Mouse (Mus musculus) kidney, postnatal 4 days (tissue): ENCODE measurements around the gene Fam217a.
"Not testable (repeated sequence)": the region's sequence is repeated elsewhere in the genome, so short reads cannot be mapped to it uniquely, and the experiment has no call there.

Experiments used
- DNase-seq, 2 experiments: peaks; one replicate each; pipeline ENCODE4 v3.0.0; 2021; ENCODE audit warnings: mixed read lengths in 2 of 2

The Fam217a gene

DNA sequence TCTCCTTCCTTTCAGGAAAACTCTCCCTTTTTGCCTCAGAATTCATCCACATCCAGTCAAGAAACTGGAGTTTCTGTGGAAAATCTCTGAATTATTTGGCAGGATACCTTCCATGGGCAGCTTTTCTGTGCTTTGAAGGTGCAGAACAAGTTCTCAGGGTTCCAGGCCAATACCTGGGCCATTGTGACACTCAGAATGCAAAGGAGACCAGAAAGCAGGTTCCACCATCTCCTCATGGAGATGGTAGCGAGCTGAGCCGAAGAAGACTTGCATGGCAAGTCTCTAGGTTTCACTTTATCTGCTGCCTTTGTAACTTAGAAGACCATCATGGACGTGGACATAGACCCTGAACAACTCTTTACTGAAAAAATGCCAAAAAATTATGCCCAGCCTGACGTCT is at the start of gene Fam217a, which contains the start of gene 4933417A18Rik:
Gene Fam217a, minus strand, starts transcription at position 101 of the 400 bp plus-strand sequence.
Gene 4933417A18Rik, plus strand, starts transcription at position 200 of the 400 bp plus-strand sequence.
- DNase-seq = no peak

DNA sequence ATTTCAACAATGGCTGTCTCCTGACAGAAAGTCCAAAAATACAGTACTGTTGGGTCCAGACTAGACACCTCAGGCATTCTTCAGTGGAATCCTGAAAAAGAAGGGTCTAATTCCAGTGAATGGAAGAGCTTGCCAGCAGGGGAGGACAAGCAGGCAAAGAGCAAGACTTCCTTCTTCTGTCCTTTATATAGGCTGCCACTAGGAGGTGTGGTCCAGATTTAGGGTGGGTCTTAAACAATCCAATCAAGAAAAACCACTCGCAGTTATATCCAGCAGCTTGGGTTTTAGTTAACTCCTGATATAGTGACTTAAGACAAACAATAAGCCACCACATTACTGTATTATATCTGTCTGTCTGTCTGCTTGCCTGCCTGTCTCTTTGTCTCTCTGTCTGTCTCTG is 49.7 kb upstream of the Fam217a start:
- DNase-seq = no peak

DNA sequence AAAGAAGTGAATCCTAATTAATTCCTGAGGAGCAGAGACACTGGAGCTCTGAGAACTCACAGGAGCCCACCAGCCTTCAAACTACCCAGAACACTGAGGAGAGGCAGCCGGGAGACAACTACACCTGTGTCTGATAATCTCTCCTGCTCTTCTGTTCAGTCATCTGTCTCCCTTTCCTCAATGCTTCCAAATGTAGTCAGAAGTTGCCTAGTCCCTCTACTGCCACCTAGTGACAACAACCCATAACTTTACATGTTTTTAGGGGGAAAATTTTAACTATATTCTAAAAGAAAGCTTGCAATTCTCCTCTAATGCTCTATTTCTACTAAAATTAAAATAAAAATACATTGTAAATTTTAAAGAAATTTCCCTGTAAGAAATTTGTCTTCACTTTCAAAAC is 49.0 kb upstream of the Fam217a start:
- no peak for DNase-seq

DNA sequence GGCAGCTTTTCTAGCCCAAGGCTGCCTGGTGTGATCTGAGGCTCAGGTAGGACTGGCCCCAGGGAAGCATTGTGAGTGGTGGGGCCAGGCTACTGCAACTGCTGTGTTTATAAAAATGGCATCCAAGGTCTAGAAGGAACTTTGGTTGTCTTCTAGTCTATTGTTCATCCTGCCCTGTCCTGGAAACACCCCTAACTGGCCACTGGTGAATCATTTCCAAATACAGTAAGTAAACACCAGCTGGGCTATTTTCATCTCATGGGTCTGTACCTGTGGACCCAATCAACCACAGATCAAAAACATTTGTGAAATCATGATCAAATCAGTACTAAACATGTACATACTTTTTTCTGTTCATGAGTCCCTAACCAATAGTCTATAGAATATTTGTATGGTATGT is 48.3 kb upstream of the Fam217a start:
- not testable (repeated sequence) for DNase-seq

DNA sequence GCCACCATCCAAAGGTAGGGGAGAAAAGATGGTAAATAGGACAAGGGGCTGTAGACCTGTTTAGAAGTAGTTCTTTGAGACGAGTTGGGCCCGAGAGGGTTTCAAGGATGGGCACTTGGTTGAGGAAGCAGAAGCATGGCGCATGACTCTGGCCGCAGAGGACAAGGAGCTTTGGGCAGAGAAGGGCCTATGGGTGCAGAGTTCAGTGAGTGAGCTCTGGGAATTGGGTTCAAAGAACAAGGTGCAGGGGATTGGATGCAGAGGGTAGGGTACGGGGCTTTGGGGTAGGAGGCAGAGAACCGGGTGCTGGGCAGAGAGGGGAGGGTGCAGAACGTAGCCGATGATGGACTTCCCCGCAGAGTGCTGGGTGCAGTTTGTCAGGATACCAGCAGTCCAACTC is 41.5 kb upstream of the Fam217a start:
- not testable (repeated sequence) for DNase-seq

DNA sequence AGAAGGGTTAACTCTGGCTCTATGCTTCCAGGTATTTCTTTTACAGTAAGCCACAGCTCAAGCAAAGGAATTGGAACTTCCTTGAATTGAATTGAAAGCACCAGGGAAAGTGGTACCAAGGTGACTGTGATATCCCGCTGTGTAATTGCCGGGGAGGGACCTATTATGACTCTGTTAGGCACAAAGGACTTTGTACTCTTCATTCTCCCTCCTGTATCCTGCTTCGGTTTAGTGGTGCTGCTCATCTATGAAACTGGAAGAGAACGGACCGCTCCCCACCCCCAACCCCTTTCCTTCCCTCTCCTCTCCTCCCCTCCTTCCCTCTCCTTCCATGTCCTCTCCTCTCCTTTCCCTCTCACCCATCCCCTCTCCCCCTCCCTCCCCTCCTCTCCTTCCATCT is 40.8 kb upstream of the Fam217a start:
- DNase-seq = peak in 1 of 2 experiments; percentile 16

DNA sequence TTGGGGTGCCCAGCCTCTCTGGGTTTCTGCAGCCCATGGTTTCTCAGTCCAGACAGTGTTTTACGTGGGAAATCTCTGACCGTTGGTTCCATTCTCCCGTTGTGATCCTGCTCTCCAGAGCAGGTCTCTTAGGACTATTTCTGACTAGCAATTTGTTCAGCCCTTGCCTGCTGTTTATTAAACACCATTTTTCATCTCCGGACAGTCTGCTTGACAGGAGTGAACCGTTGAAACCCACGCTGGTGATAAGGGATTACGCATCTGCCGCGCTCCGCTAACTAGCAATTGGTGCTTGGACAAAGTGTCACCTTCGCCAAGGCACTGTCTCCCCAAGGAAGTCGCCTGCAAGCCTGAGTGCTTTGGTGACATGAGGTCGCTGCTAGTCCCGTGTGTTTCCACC is 40.3 kb upstream of the Fam217a start:
- peak in 1 of 2 experiments; percentile 22 for DNase-seq

DNA sequence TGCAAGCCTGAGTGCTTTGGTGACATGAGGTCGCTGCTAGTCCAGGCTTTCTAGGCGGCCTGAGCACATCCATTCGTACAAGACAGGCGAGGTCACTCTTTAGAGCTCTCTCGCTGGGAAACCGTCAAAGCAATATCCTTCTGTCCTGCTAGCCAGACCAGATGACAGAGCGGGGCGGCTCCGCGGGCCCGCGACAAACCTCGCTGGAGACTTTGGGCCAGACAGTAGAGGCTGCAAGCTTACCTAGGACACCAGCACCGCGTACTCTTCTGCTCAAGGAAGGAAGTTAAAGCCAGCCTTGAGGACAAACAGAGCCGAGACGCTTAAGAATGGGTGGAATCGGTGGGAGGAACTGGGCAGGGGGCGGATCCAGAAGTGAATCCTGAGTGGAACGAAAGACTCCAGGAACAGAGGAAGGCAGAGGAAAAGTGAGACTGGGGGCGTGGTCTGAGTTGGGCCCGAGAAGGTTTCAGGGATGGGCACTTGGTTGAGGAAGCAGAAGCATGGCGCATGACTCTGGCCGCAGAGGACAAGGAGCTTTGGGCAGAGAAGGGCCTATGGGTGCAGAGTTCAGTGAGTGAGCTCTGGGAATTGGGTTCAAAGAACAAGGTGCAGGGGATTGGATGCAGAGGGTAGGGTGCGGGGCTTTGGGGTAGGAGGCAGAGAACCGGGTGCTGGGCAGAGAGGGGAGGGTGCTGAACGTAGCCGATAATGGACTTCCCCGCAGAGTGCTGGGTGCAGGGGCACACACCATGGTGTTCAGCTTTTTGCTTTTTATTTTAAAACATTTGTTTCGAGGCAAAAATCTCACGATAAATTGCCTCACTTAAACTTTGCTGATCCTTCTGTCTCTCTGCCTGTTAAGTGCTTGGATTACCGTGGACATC is 39.6 kb upstream of the Fam217a start, which contains the start of gene Eci3:
Gene Eci3, minus strand, starts transcription at position 300 of the 887 bp plus-strand sequence.
- peak; percentile 66 to 81 for DNase-seq

DNA sequence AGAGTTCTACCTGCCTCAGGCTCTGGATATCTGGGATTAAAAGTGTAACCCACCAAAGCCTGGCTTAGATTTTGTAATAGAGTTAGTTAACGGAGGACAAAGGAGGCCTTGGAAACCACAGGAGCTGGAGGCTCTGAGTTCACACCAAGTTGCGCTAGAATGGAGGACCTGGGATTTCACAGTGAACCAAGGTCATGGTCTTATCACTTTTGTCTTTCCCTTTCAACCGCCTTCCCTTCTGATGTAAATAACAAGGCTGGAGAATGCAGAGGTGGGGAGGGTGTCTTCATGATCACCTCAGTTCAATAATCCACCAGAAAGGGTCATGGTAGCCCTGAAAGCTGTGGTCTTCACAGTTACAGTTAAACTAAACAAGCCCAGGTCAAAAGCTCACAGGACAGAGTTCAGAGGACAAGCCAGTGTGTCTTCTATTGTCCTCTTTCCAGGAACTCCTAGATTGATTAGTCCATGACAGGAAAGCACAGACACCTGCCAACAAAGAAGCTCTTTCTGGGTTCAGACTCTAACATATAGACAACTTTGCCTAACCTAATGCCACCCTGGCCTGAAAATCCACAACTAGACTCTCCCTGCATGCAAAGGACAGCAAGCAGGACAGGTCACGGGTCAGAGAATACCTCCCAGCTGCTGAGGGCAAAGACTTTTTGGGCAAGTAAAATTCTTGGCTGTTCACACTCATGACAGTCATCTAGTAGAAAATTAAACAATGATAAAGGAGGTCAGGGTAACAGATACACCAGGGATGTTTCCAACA is 37.1 kb upstream of the Fam217a start:
- DNase-seq = peak in 1 of 2 experiments; percentile 10

DNA sequence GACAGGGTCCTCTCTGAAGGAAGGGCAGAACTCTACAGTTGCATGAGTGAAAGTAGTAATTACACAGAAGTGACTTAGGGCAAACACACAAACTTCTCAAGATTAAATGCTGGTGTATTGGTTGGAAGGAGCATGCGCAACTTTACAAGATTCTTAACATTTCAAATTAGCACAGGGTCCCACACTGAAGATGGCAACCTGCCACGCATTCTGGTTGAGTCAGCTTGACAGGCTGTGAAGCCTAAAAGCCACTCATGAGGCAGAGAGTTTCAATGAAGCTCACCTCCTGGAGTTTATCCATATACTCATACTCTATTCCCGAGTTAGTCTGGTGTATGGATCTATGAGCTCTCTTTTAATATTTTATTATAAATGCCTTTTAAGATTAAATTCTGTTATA is 34.0 kb upstream of the Fam217a start:
- DNase-seq = peak; percentile 21 to 38

DNA sequence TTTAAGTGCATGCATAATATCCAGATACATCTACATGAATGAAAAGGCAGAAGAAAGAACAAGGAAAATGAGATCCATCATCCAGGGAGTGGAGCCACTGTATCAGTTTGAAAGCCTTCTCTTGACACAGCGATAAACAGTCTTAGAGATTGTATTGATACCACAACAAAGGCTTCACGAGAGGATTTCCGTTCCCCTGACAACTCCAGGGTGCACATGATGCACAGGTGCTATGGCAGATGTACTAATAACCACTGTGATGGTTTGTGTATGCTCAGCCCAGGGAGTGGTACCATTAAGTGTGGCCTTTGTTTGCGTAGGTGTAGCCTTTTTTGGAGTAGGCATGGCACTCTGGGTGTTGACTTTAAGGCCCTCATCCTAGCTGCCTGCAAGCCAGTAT is 32.8 kb upstream of the Fam217a start:
- DNase-seq = no peak

DNA sequence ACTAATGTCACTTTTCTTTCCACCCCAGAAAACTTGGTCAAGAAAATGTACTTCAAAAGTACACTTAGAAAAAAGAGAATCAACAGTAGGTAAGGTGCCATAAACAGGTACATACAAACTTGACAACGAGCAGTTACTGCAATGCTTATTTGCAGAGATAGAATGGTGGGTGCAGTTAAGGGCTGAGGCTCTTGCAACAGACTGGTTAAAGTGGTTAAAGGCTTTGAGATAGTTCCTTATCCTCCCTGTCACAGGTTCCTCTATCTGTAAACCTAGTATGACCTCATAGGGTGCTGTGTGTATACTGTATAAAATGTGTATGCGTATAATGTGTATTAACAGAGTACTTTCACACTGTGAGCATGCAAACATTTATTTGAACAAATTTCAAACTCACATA is 27.3 kb upstream of the Fam217a start:
- not testable (repeated sequence) for DNase-seq

DNA sequence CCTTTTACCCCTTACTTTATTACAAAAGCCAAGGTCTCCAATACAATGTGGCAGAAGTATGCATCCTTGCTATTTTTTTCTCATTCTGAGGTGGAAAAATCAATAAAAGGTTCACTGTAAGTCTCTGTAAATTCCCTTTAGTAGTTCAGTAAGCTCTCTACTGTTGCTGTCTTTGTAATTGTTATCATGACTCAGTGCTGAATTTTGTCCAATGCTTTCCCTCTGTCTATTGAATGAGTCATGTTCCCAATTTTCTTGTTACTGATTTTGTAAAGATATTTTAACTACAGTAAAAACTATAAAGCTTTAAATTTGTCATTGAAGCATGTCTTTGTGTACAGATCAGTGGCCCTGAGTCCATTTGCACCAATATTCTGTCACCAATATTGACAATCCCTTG is 18.3 kb upstream of the Fam217a start:
- DNase-seq = no peak

DNA sequence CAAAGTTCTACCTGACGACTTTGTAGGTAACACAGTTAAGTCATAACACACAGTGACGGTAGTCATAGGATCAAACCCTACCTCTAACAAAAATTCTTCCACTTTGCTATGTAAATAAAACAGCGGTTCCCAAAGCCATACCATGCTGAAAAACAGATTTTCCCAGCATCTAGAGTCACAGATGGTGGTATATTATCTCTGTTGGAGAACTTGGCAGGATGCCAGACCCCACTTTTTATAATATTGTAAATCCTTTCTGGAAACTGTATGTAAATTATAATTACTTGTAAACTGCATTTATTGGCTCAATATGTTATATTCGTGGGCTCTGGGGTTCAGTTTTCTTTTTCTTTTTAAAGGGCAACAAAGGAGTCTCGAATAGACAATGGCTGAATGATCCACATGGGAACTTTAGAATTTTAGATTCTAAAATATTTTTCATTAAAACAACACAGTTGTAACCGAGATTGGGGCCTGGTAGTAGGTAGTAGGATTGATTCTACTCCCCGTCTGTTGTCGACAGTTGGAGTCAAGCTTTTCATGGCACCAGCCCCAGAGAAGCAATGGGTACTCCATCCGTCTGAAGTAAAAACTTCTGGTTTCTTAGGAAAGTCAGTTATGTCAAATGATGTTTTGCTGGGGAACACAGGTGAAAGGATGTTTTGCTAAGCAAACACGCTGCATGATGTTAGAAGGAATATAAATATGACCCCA is 11.0 kb upstream of the Fam217a start:
- no peak for DNase-seq

DNA sequence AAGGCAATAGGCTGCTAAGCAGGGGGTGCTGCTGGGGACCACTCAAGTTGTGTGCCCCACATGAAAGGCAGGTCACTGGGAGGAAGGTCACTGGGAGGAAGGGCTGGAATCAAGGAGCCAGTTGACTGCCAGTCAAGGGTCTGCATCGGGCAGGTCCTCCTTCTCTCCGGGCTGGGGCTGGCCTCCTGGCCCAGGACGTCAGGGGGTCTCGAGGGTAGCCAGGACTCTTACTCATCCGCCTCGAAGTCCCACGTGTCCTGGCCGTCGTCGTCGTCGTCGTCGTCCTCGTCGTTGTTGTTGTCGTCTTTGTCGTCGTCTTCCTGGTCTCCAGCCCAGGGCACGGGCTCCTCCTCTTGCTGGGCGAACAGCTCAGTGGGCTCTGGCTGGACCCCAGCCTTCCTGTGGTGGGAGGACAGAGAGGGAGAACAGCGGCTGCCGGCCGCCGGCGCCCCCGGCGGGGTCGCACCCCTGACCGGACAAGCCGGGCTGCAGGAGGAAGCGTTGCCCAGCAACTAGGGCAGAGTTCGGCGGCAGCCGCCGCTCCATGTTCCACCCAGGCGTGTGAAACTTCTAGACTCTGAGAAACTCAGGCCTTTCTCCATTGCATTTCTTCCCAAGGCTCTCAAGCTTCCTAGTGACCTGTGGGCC is 7.5 kb downstream of the Fam217a start:
- peak; percentile 52 to 69 for DNase-seq

DNA sequence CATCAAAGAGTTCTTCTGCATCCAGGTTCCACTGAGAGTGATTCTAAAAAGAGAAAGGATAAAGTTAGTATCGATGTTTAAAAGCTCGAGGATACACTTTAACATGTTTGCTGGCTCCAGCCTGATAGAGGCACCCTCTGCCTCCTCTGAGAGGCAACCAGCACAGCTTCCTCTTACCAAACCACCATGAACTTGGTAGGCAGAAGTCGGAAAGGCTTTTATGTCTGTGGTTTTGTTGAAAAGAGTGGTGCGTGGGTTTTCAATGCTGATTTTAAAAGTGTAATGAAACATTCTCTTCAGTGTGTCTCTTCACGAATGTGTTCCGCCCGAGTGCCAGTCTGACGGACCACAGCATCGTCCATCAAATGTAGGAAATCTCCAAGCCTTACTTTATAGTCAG is 9.5 kb downstream of the Fam217a start:
- DNase-seq = no peak

DNA sequence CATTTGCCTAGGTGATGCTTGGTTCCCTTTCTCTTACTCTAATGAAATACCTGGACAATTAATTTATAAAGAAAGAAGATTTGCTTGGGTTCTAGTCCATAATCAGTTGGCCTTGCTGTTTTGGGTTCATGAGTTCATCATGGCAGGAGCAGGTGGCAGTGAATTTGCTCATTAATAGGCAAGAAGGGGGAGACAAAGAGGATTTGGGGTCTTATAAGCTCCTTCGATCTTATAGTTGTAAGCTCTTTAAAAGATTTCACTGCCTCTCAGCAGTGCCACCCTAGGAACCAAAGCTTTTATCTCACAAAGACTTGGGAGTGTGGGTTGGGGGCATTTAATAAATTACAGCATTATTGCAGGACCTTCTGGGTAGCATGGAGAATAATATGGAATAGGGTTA is 31.2 kb downstream of the Fam217a start:
- DNase-seq = no peak

DNA sequence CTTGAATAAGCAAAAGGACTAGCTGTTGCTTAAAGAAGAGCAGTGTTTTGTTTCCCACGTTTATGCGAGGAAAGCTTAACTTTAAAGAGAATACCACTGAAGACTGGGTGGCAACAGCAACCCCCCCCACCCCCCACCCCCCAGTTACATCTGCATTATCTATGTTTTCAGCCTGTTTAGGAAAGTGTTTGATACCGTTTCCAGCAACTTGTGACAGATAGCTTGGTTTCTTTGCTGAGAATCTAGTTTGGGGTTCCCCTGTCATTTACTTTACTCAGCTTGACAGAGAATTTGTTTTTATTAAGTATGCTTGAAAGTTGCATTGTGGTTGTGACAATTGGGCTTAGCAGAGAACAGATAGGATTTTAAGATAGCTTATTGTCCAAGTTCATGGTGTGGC is 47.6 kb downstream of the Fam217a start:
- no peak for DNase-seq

DNA sequence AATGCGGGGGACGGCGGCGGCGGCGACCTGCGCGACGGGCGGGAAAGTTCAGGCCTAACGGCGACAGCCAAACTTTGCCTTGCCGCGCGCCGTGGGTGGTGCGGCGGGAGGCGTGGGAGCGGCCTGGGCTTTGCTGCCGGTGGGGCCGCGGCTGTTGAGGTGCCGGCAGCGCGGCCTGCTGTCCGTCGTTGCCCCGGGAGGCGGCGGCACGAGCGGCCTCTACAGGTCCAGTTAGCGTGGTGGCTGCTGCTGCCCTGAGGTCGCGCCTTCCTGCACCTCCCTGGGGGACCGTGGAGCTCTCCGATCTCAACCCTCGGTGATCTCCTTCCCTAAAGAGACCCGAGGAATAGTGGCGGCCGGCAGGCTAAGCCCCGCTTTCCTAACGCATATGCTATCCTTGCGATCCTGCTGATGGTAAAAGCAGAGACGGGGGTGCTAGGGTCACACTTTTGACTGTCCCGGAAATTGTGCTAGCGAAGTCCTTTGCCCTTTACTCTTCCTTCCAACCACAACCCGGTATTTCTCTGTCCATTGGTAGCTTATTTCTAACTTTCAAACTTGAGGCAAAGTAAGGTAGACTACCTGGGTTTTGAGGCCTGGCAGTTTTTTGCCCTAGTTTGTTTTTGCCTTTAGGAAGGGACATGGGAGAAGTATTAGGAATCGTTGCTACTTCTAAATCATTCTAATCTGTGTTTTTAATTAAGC is 48.2 kb downstream of the Fam217a start:
- peak; percentile 77 to 88 for DNase-seq

DNA sequence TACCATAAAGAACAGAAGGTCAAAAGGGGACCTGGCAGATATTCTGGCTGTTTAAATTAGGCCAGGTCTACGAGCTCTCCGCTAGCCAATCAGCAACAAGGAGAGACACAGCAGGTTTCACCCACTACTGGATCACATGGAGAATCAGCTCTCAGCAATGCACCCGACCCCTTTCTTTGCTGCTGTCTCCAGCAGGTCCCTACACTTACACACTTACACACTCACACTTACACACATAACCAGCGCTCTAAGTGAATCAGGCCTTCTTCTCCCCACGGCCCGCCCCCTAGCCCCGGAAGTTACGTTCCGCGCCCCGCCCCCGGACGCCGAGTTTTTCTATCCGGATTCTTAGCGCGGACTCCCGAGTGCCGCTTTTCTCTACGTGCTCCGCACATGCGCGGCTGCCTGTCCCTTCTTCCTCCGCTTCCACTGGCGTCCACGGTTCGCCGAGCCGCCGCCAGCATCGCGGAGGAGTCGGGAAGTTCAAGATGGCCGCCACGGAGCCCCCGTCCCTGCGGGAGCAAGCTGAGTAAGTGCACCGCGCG is 48.9 kb downstream of the Fam217a start, which contains the start of gene Prpf4b:
Gene Prpf4b, plus strand, starts transcription at position 137 of the 545 bp plus-strand sequence.
- DNase-seq = peak; percentile 96 to 97

DNA sequence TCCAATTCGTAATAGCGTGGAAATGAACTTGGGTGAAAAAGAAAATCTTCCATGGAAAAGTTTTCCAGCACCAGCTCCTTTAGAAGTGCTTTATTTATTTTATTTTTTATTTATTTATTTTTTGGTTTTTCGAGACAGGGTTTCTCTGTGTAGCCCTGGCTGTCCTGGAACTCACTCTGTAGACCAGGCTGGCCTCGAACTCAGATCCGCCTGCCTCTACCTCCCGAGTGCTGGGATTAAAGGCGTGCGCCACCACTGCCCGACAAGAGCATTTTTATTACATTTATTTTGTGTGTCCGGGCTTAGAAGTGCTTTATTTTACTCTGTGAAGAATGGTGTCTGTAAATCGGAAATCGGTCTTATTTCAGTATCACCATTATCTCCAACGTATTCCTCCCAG is 49.4 kb downstream of the Fam217a start:
- peak; percentile 34 to 51 for DNase-seq
